Mouse (Mus musculus) CH12.LX (cell line): ENCODE measurements around the gene Urm1.

Experiments used
- EP300 ChIP-seq: IDR thresholded peaks from 2 replicates; pipeline ENCODE4 v1.6.1; 2011; ENCODE audit warnings: low read length, improper control_type of control experiment
- ETS1 ChIP-seq: conservative IDR thresholded peaks from 2 replicates; pipeline ENCODE4 v1.6.1; 2012; ENCODE audit warnings: low read depth, mild to moderate bottlenecking, inconsistent platforms, low read length, improper control_type of control experiment, moderate library complexity

- TF ChIP-seq ETS1, result no peak
- no peak for TF ChIP-seq EP300
Observed at GRCm38 (mm10) chr2:29868949-29869645, 49.2 kb downstream of the Urm1 start, which contains the start of gene Cercam.
